Mouse (Mus musculus) left cerebral cortex, postnatal 10 days (tissue): ENCODE results near the gene Ebf1. TPM values are rescaled to one million over a fixed set of nuclear protein-coding genes. Genes with fewer than 3 reads are reported as not detected.

Experiments
- DNase-seq, 2 experiments: peaks; one replicate each; pipeline ENCODE4 v3.0.0; 2021 to 2022; ENCODE audit warnings: low spot score in 2 of 2, mixed read lengths in 1 of 2; ENCODE audit errors: extremely low spot score in 1 of 2
- intact Hi-C: fragments of 180-260 bp; cut with DNase I; formaldehyde crosslinking; loops from one replicate; pipeline ENCODE4 v1.15.1; 2025
- total RNA-seq, 2 experiments: library from RNA; stranded (reverse); gene quantifications; 2 replicates each; pipeline ENCODE4 v1.2.3; 2021

The Ebf1 gene
- total RNA-seq, 2 experiments from 2014 or later: 3.6 to 5.0 TPM

- DNase-seq: no peak
- intact Hi-C loops: loop anchor here (10.0 kb wide), 2 partner anchors 189 to 881 kb away; no protein-coding TSS in a partner anchor
Measured at GRCm38 (mm10) chr11:45003716-45004437, 386.8 kb downstream of the Ebf1 start.

GRCm38 (mm10) chr11:45007311-45007710, 390.2 kb downstream of the Ebf1 start:
- no peak for DNase-seq

GRCm38 (mm10) chr11:45008078-45008477, 391.0 kb downstream of the Ebf1 start:
- peak; percentile 44 to 80 for DNase-seq
- intact Hi-C loops: loop anchor here (2.0 to 10.0 kb wide), 3 partner anchors 193 to 877 kb away; no protein-coding TSS in a partner anchor

More at GRCm38 (mm10) chr11:45007311-45007710, 390.2 kb downstream of the Ebf1 start:
- intact Hi-C loops: loop anchor here (10.0 kb wide), 2 partner anchors 193 to 877 kb away; no protein-coding TSS in a partner anchor

GRCm38 (mm10) chr11:45008760-45009159, 391.6 kb downstream of the Ebf1 start:
- DNase-seq: no peak
- intact Hi-C loops: loop anchor here (2.0 to 10.0 kb wide), 3 partner anchors 194 to 876 kb away; no protein-coding TSS in a partner anchor

GRCm38 (mm10) chr11:45012081-45012480, 395.0 kb downstream of the Ebf1 start:
- DNase-seq: no peak
- intact Hi-C loops: loop anchor here (5.0 kb wide), 1 partner anchor 525 kb away; no protein-coding TSS in a partner anchor

GRCm38 (mm10) chr11:45017493-45017892, 400.4 kb downstream of the Ebf1 start:
- intact Hi-C loops: no loop called here
- DNase-seq: no peak

- DNase-seq: no peak
- intact Hi-C loops: no loop called here
Measured at GRCm38 (mm10) chr11:45026012-45026411, 408.9 kb downstream of the Ebf1 start.

- intact Hi-C loops: no loop called here
- DNase-seq: no peak
Measured at GRCm38 (mm10) chr11:45026674-45027073, 409.6 kb downstream of the Ebf1 start.

GRCm38 (mm10) chr11:45027076-45027475, 410.0 kb downstream of the Ebf1 start:
- intact Hi-C loops: no loop called here
- no peak for DNase-seq

- DNase-seq: no peak
- intact Hi-C loops: no loop called here
Measured at GRCm38 (mm10) chr11:45055744-45056610, 438.9 kb downstream of the Ebf1 start.

Other genes with a start within 250 kb of the Ebf1 start
- gene Il12b, start 217.3 kb upstream of the Ebf1 start, total RNA-seq: not detected
- 10 to 100 TPM; 33.7 to 37.9 TPM for gene Ublcp1, start 146.8 kb upstream of the Ebf1 start, total RNA-seq
- 100 to 1,000 TPM in 1 of 2 experiments, 10 to 100 TPM in 1; 95.9 to 106 TPM for gene Rnf145, start 98.4 kb upstream of the Ebf1 start, total RNA-seq